In the genomic region with DNA sequence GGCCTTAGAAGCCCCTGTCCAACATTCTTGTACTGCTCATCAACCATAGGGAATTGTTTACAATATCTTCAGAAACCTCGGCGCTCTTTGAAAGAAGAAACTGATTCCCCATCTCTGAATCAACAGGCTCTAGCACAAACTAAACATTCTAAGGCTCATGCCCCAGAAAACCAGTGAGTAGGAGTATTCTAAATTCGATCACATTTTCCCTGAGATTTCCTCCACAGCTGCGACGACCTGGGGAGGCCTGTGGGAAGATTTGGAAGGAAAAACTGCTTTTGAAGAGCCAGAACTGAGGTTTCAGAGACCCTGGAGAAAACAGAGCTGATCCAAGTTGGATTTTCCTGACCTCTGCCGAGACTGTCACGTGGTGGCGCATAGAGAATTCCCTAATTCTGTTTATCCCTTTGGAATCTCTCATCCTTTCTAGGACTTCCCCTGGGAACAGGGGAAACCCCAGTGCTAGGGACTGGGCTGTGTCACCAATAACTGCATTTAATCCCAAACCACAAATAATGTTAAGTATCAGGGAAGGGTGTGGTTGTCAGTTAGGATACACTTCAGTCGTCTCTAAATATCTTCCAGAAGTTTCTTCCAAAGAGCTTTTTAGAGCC, we compare ENCODE assay signal across 11 mouse cellular contexts. TPM values are rescaled to one million over a fixed set of nuclear protein-coding genes. Genes with fewer than 3 reads are reported as not detected.
A peak's percentile ranks its signal among the peaks of the same experiment; 100 is the strongest.
DNase-seq lines count a peak whose midpoint lies in the region; ATAC-seq and TF ChIP-seq lines count a peak whose summit lies in the region.
"Had no signal": no experiment of that assay in that cellular context is flagged by ENCODE, and none has a peak within 500 bp of the region (broad histone marks: within the 10 kb centered on the region; RNA-seq: fewer than 3 reads in every experiment).

No protein-coding gene starts in this region.

- 65% methylated on average over 9 of the region's 9 CpGs for WGBS in forebrain, postnatal 0 days
- 66% methylated on average over 9 of the region's 9 CpGs for WGBS in forebrain, embryonic 12.5 days

- no peak overlapping the region for H3K9ac ChIP-seq in forebrain, postnatal 0 days
- H3K9ac ChIP-seq in forebrain, embryonic 12.5 days = no peak overlapping the region

- no peaks in the 10 kb centered on the region for H3K36me3 ChIP-seq in forebrain, postnatal 0 days (ENCODE audit: insufficient read depth)
- no peaks in the 10 kb centered on the region for H3K36me3 ChIP-seq in forebrain, embryonic 12.5 days (replicated peaks)

- no peak overlapping the region for H3K27ac ChIP-seq in forebrain, postnatal 0 days (ENCODE audit: low read depth, low read length)
- H3K27ac ChIP-seq in forebrain, embryonic 12.5 days = no peak overlapping the region
- H3K27ac ChIP-seq: layer of hippocampus, adult 2 months had no signal

- H3K4me3 ChIP-seq in forebrain, postnatal 0 days (ENCODE audit: low read depth, low read length) = no peak overlapping the region
- H3K4me3 ChIP-seq in forebrain, embryonic 12.5 days (replicated peaks) = no peak overlapping the region
- H3K4me3 ChIP-seq: erythroblast, embryonic 14.5 days had no signal

- peak overlapping the region; percentile 80 for H3K4me2 ChIP-seq in forebrain, postnatal 0 days (ENCODE audit: low read depth)
- H3K4me2 ChIP-seq in forebrain, embryonic 12.5 days = no peak overlapping the region

- DNase-seq in forebrain, postnatal 0 days = no peak
- DNase-seq in right cerebral cortex, adult 2 months (ENCODE audit: low spot score in 2 of 2) = peak; percentile 13 to 17
- DNase-seq in right cerebral cortex, postnatal 25 days = no peak
- peak; percentile 41 to 44 for DNase-seq in kidney, postnatal 25 days
- DNase-seq in B cell, adult 2 months = no peak
- DNase-seq in ovary, postnatal 36 days (ENCODE audit: low spot score) = no peak
- DNase-seq: adrenal gland, postnatal 36 days had no signal

- no peak for ATAC-seq in forebrain, postnatal 0 days
- ATAC-seq in forebrain, embryonic 12.5 days (ENCODE audit: low FRiP score) = no peak
- ATAC-seq in megakaryocyte progenitor cell, adult 5-6 weeks (replicated peaks; ENCODE audit: poor library complexity) = no peak

- no peaks in the 10 kb centered on the region for H3K9me3 ChIP-seq in forebrain, postnatal 0 days (ENCODE audit: low read length)
- no peaks in the 10 kb centered on the region for H3K9me3 ChIP-seq in forebrain, embryonic 12.5 days

- no peak for TF ChIP-seq CTCF in forebrain, postnatal 0 days (IDR thresholded peaks at IDR 0.05; ENCODE audit: low read depth)

- peaks cover 4% of the 10 kb centered on the region for H3K4me1 ChIP-seq in forebrain, postnatal 0 days (ENCODE audit: insufficient read depth)
- H3K4me1 ChIP-seq in forebrain, embryonic 12.5 days = peaks cover 10% of the 10 kb centered on the region

- no peaks in the 10 kb centered on the region for H3K27me3 ChIP-seq in forebrain, postnatal 0 days (ENCODE audit: insufficient read depth, low read length)
- H3K27me3 ChIP-seq in forebrain, embryonic 12.5 days = peaks cover 10% of the 10 kb centered on the region

RNA-seq across cellular contexts. Expression of gene S100a10, which starts 1.0 kb away (rescaled TPM):
- 139 and 198 TPM in 2 replicates for total RNA-seq in forebrain, postnatal 0 days (2014; rRNA removed)
- polyA plus RNA-seq in forebrain, postnatal 0 days (2015; fragmentation: Nextera tagmentation; extraction: Ambion mirVana) = 187 and 244 TPM in 2 replicates
- polyA plus RNA-seq in forebrain, embryonic 12.5 days (2016; fragmentation: Nextera tagmentation; extraction: Ambion mirVana) = 108 and 148 TPM in 2 replicates
- total RNA-seq in megakaryocyte progenitor cell, adult 5-6 weeks (2015) = 146 and 155 TPM in 2 replicates
- 217 and 260 TPM in 2 replicates for total RNA-seq in megakaryocyte progenitor cell, adult 5-6 weeks (2017)

RNA-seq across cellular contexts. Expression of gene S100a11, which starts 33.6 kb away (rescaled TPM):
- total RNA-seq in forebrain, postnatal 0 days (2014; rRNA removed) = 9.8 and 17.1 TPM in 2 replicates
- polyA plus RNA-seq in forebrain, postnatal 0 days (2015; fragmentation: Nextera tagmentation; extraction: Ambion mirVana) = 169 and 172 TPM in 2 replicates
- 251 and 342 TPM in 2 replicates for polyA plus RNA-seq in forebrain, embryonic 12.5 days (2016; fragmentation: Nextera tagmentation; extraction: Ambion mirVana)
- 1,747 and 1,792 TPM in 2 replicates for total RNA-seq in megakaryocyte progenitor cell, adult 5-6 weeks (2015)
- 99.3 and 111 TPM in 2 replicates for total RNA-seq in megakaryocyte progenitor cell, adult 5-6 weeks (2017)

Comparison
In these comparisons a context has a peak if more than half of its experiments do, and no peak if none do; other contexts are left out.
1. DNase-seq: peak in right cerebral cortex, adult 2 months (2 of 2) and kidney, postnatal 25 days (2 of 2); none in forebrain, postnatal 0 days (single experiment), right cerebral cortex, postnatal 25 days (single experiment), B cell, adult 2 months (0 of 2) and ovary, postnatal 36 days (single experiment).